Mouse (Mus musculus) lung, postnatal 10 days (tissue): Measurements from ENCODE around the gene Cmklr1.

ENCODE experiments used
- DNase-seq: peaks from one replicate; pipeline ENCODE4 v3.0.0; 2021

Cmklr1 gene

GRCm38 (mm10) chr5:113583424-113584162 lies 66.6 kb downstream of the Cmklr1 start:
- no peak for DNase-seq

- DNase-seq, result no peak
These were observed 69.4 kb downstream of the Cmklr1 start for GRCm38 (mm10) chr5:113580801-113581200.

- peak; percentile 32 for DNase-seq
These were observed 70.0 kb downstream of the Cmklr1 start for GRCm38 (mm10) chr5:113580248-113580647.

- DNase-seq, result no peak
These were observed 71.1 kb downstream of the Cmklr1 start for GRCm38 (mm10) chr5:113579128-113579527.

- no peak for DNase-seq
These were observed 71.8 kb downstream of the Cmklr1 start for GRCm38 (mm10) chr5:113578428-113578827.

GRCm38 (mm10) chr5:113577555-113577954 lies 72.7 kb downstream of the Cmklr1 start:
- DNase-seq, result no peak

- no peak for DNase-seq
These were observed 80.0 kb downstream of the Cmklr1 start for GRCm38 (mm10) chr5:113570056-113570717.

GRCm38 (mm10) chr5:113565858-113566257 lies 84.4 kb downstream of the Cmklr1 start:
- DNase-seq, result no peak

- no peak for DNase-seq
These were observed 84.9 kb downstream of the Cmklr1 start for GRCm38 (mm10) chr5:113565101-113565854.

GRCm38 (mm10) chr5:113564463-113564862 lies 85.8 kb downstream of the Cmklr1 start:
- no peak for DNase-seq
